Mouse (Mus musculus) hindbrain, embryonic 10.5 days (tissue): Measurements from ENCODE around the gene 4933417A18Rik. TPM values are rescaled to one million over a fixed set of nuclear protein-coding genes. Genes with fewer than 3 reads are reported as not detected.
"Not testable (repeated sequence)": the region's sequence is repeated elsewhere in the genome, so short reads cannot be mapped to it uniquely, and the experiment has no call there.

Experiments used
- DNase-seq: peaks from one replicate; pipeline ENCODE4 v3.0.0-alpha.2; 2017; ENCODE audit warnings: low spot score
- H3K27ac ChIP-seq: fragments of 300-500 bp; sonication (generic); 2 replicates; pipeline ENCODE4 v1.5.1; 2016; ENCODE audit warnings: mild to moderate bottlenecking, moderate library complexity
- H3K27me3 ChIP-seq: fragments of 300-500 bp; sonication (generic); 2 replicates; pipeline ENCODE4 v1.6.1; 2016; ENCODE audit warnings: mild to moderate bottlenecking; ENCODE audit not compliant: poor library complexity, insufficient read depth, severe bottlenecking
- H3K36me3 ChIP-seq: fragments of 300-500 bp; sonication (generic); 2 replicates; pipeline ENCODE4 v1.6.1; 2016; ENCODE audit warnings: mild to moderate bottlenecking, moderate library complexity
- H3K4me1 ChIP-seq: fragments of 300-500 bp; sonication (generic); replicated peaks from 2 replicates; pipeline ENCODE4 v1.6.1; 2016; ENCODE audit warnings: mild to moderate bottlenecking
- H3K4me3 ChIP-seq: fragments of 300-500 bp; sonication (generic); 2 replicates; pipeline ENCODE4 v1.5.1; 2016; ENCODE audit warnings: mild to moderate bottlenecking, moderate library complexity
- H3K9me3 ChIP-seq: fragments of 300-500 bp; sonication (generic); 2 replicates; pipeline ENCODE4 v1.6.1; 2016; ENCODE audit warnings: mild to moderate bottlenecking, moderate library complexity
- WGBS: fragments of 180-500 bp; shearing (Covaris S2); methylation state at CpG from one replicate; pipeline ENCODE4 v1.1.7; 2016; 5-methylcytosine and 5-hydroxymethylcytosine counted together
- polyA plus RNA-seq: library from polyadenylated mRNA; unstranded; fragments of >200 nt; fragmentation: Nextera tagmentation; extraction: Ambion mirVana; gene quantifications from 2 replicates; pipeline ENCODE4 v1.2.1, GENCODE M21; 2016

Gene 4933417A18Rik
- polyA plus RNA-seq, 1 experiment from 2014 or later = not detected

- not testable (repeated sequence) for H3K27me3 ChIP-seq, H3K36me3 ChIP-seq, DNase-seq, H3K4me3 ChIP-seq, H3K4me1 ChIP-seq, H3K9me3 ChIP-seq, H3K27ac ChIP-seq
- 87% methylated on average over 3 of the region's 3 CpGs for WGBS
Observed at GRCm38 (mm10) chr13:34958158-34958557, 33.9 kb downstream of the 4933417A18Rik start.

- H3K4me3 ChIP-seq = no peak overlapping the region
- WGBS = 83% methylated on average over 4 of the region's 4 CpGs
- peaks cover 16% of the 10 kb centered on the region for H3K4me1 ChIP-seq
- H3K27ac ChIP-seq = no peak overlapping the region
- H3K9me3 ChIP-seq = peaks cover 3% of the 10 kb centered on the region; the same call in 1 of the 2 replicates
- H3K27me3 ChIP-seq = peaks cover 35% of the 10 kb centered on the region
- DNase-seq = no peak
- H3K36me3 ChIP-seq = no peaks in the 10 kb centered on the region
Observed at GRCm38 (mm10) chr13:34960996-34961770, 37.0 kb downstream of the 4933417A18Rik start.

- DNase-seq = peak; percentile 46
- peaks cover 37% of the 10 kb centered on the region for H3K27me3 ChIP-seq
- peak within 1 kb of the TSS; percentile 58 for H3K4me3 ChIP-seq
- 2% methylated on average over 32 of the region's 32 CpGs for WGBS
- H3K9me3 ChIP-seq = peaks cover 3% of the 10 kb centered on the region; the same call in 1 of the 2 replicates
- no peaks in the 10 kb centered on the region for H3K36me3 ChIP-seq
- peaks cover 16% of the 10 kb centered on the region for H3K4me1 ChIP-seq
- H3K27ac ChIP-seq = 0 out of 2 replicates have a peak within 1 kb of the TSS, but pooled peaks have one; percentile 45
Observed at GRCm38 (mm10) chr13:34963511-34964397, 39.5 kb downstream of the 4933417A18Rik start, which contains the start of gene Eci3. TSS of gene Eci3 (minus strand) at chr13:34963810.

GRCm38 (mm10) chr13:34964419-34964818 lies 40.2 kb downstream of the 4933417A18Rik start:
- 4% methylated on average over 14 of the region's 14 CpGs for WGBS
- peak overlapping the region; percentile 58 for H3K4me3 ChIP-seq
- H3K27me3 ChIP-seq = peaks cover 37% of the 10 kb centered on the region
- DNase-seq = peak; percentile 25
- no peak overlapping the region for H3K27ac ChIP-seq
- peaks cover 16% of the 10 kb centered on the region for H3K4me1 ChIP-seq
- H3K9me3 ChIP-seq = no peaks in the 10 kb centered on the region
- no peaks in the 10 kb centered on the region for H3K36me3 ChIP-seq

- 7% methylated on average over 5 of the region's 5 CpGs for WGBS
- no peaks in the 10 kb centered on the region for H3K9me3 ChIP-seq
- no peak overlapping the region for H3K27ac ChIP-seq
- DNase-seq = peak; percentile 2
- peak overlapping the region; percentile 58 for H3K4me3 ChIP-seq
- H3K27me3 ChIP-seq = peaks cover 37% of the 10 kb centered on the region
- H3K36me3 ChIP-seq = no peaks in the 10 kb centered on the region
- peaks cover 16% of the 10 kb centered on the region for H3K4me1 ChIP-seq
Observed at GRCm38 (mm10) chr13:34964866-34965265, 40.7 kb downstream of the 4933417A18Rik start.

GRCm38 (mm10) chr13:34965647-34966046 lies 41.4 kb downstream of the 4933417A18Rik start:
- 72% methylated on average over 9 of the region's 9 CpGs for WGBS
- not testable (repeated sequence) for H3K27ac ChIP-seq, H3K36me3 ChIP-seq, H3K4me3 ChIP-seq, DNase-seq, H3K9me3 ChIP-seq
- H3K27me3 ChIP-seq = peaks cover 37% of the 10 kb centered on the region
- H3K4me1 ChIP-seq = peaks cover 16% of the 10 kb centered on the region

- H3K9me3 ChIP-seq, H3K27me3 ChIP-seq, H3K27ac ChIP-seq, H3K4me1 ChIP-seq, DNase-seq, H3K4me3 ChIP-seq: not testable (repeated sequence)
- H3K36me3 ChIP-seq = peaks cover 16% of the 10 kb centered on the region
Observed at GRCm38 (mm10) chr13:34972456-34972855, 48.2 kb downstream of the 4933417A18Rik start.

DNA sequence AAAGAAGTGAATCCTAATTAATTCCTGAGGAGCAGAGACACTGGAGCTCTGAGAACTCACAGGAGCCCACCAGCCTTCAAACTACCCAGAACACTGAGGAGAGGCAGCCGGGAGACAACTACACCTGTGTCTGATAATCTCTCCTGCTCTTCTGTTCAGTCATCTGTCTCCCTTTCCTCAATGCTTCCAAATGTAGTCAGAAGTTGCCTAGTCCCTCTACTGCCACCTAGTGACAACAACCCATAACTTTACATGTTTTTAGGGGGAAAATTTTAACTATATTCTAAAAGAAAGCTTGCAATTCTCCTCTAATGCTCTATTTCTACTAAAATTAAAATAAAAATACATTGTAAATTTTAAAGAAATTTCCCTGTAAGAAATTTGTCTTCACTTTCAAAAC lies 48.9 kb downstream of the 4933417A18Rik start:
- no peaks in the 10 kb centered on the region for H3K27me3 ChIP-seq
- no peak overlapping the region for H3K27ac ChIP-seq
- no peaks in the 10 kb centered on the region for H3K9me3 ChIP-seq
- WGBS = 35% methylated on average over 1 of the region's 1 CpGs
- no peak overlapping the region for H3K4me3 ChIP-seq
- no peaks in the 10 kb centered on the region for H3K4me1 ChIP-seq
- no peak for DNase-seq
- peaks cover 22% of the 10 kb centered on the region for H3K36me3 ChIP-seq

GRCm38 (mm10) chr13:34973770-34974169 lies 49.6 kb downstream of the 4933417A18Rik start:
- 67% methylated on average over 1 of the region's 1 CpGs for WGBS
- peaks cover 29% of the 10 kb centered on the region for H3K36me3 ChIP-seq
- no peak for DNase-seq

DNA sequence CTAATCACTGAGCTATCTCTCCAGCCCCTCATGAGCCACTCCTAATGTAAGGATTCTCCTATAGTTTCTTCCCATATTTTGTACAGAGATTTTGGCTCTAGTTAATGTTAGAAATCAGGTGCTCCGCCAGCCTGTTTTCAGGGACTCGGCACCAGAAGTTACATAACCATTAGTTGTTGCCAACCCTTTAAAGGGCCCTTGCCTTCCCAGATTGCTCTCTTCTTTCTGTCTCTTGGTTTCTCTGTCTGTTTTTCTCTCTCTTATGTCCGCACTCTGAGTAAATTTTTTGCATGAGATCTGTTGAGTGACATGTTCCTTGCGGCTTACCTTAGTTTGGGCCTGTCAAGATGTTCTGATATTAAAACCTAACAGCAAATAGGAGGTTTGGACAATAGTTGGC lies 51.9 kb downstream of the 4933417A18Rik start:
- Histone ChIP-seq H3K27me3 (no peaks in the 10 kb centered on the region), H3K4me1 (no peaks in the 10 kb centered on the region), H3K36me3 (peaks cover 51% of the 10 kb centered on the region), H3K4me3 (no peak overlapping the region), H3K27ac (no peak overlapping the region), H3K9me3 (no peaks in the 10 kb centered on the region)
- WGBS = 92% methylated on average over 4 of the region's 4 CpGs
- no peak for DNase-seq

More at GRCm38 (mm10) chr13:34973770-34974169, 49.6 kb downstream of the 4933417A18Rik start:
- H3K9me3 ChIP-seq = no peaks in the 10 kb centered on the region
- no peaks in the 10 kb centered on the region for H3K4me1 ChIP-seq
- H3K27ac ChIP-seq = no peak overlapping the region
- H3K27me3 ChIP-seq = no peaks in the 10 kb centered on the region
- no peak overlapping the region for H3K4me3 ChIP-seq

GRCm38 (mm10) chr13:34977410-34977809 lies 53.2 kb downstream of the 4933417A18Rik start:
- Histone ChIP-seq H3K36me3 (peaks cover 64% of the 10 kb centered on the region), H3K4me1 (no peaks in the 10 kb centered on the region), H3K9me3 (no peaks in the 10 kb centered on the region), H3K4me3 (no peak overlapping the region), H3K27me3 (no peaks in the 10 kb centered on the region), H3K27ac (no peak overlapping the region)
- DNase-seq = no peak
- 92% methylated on average over 3 of the region's 3 CpGs for WGBS

GRCm38 (mm10) chr13:34978635-34979034 lies 54.4 kb downstream of the 4933417A18Rik start:
- peaks cover 75% of the 10 kb centered on the region for H3K36me3 ChIP-seq

GRCm38 (mm10) chr13:34983479-34983878 lies 59.3 kb downstream of the 4933417A18Rik start:
- not testable (repeated sequence) for H3K4me3 ChIP-seq, H3K9me3 ChIP-seq, H3K27ac ChIP-seq, H3K27me3 ChIP-seq, DNase-seq, H3K4me1 ChIP-seq
- H3K36me3 ChIP-seq = peaks cover 98% of the 10 kb centered on the region
- 92% methylated on average over 1 of the region's 1 CpGs for WGBS

More at GRCm38 (mm10) chr13:34978635-34979034, 54.4 kb downstream of the 4933417A18Rik start:
- H3K4me3 ChIP-seq, H3K27me3 ChIP-seq, H3K9me3 ChIP-seq, H3K27ac ChIP-seq, H3K4me1 ChIP-seq, DNase-seq: not testable (repeated sequence)
- WGBS = 72% methylated on average over 5 of the region's 5 CpGs
